Mouse (Mus musculus): ENCODE results near the gene Zc3h7b. TPM values are rescaled to one million over a fixed set of nuclear protein-coding genes. Genes with fewer than 3 reads are reported as not detected.
"Not testable (repeated sequence)": the region's sequence is repeated elsewhere in the genome, so short reads cannot be mapped to it uniquely, and the experiment has no call there.

Gene Zc3h7b
- total RNA-seq, 2 experiments from 2014 or later: 30.8 to 37.9 TPM

DNA sequence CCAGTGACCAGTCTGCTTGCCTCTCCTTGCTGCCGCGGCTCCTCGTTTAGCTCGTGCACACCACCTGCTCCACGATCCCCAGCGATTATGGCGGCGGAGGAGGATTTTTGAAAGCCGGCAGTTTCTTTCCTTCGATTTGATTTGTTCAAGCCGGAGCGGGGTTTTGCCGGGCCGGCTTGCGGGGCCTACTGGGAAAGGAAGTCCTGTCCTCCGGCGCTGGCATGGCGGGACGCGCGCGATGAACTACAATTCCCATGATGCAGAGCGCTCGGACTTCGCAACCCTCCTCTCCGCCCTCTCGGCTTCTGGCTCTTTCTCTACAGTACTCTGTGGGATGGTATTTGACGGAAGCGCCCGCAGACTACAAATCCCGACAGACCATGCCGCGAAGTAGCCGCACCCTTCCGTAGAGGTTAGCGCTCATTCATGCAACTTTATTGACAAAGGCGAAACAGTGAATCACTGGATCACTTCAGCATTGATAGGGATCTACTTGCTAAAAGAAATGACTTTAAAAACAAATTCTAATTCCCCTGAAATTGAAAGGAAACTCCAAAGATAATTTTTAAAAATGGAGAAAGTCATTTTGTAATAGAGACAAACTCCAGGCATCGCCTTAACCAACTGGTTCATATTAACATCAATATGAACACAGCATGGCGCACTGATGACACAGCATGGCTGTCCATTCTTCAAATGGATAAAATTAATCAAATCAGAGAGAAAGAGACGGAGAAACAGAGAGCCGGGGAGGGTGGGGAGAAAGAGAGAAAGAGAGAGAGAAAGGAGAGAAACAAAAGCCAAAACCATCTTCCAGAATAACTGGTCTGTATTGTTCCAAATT lies 14.8 kb upstream of the Zc3h7b start:
- DNase-seq: peak; percentile 98
- intact Hi-C loops (cut with DNase I; ENCODE audit: low total_unique reads): no loop called here

DNA sequence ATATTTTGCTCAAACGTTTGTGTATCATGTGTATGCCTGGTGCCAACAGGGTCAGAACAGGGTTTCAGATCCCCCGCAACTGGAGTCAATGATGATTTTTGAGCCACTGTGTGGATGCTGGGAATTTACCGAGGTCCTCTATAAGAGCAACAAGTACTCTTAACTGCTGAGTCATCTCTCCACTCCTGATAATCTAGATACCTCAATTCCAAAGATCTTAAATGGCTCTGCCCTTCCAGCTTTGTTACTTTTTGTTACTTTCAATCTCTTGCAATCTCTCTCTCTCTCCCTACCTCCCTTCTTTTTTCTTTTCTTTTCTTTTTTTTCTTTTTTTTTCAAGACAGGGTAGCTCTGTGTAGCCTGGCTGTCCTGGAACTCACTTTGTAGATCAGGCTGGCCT lies 9.8 kb upstream of the Zc3h7b start:
- no peak for DNase-seq
- intact Hi-C loops (cut with DNase I; ENCODE audit: low total_unique reads): no loop called here

DNA sequence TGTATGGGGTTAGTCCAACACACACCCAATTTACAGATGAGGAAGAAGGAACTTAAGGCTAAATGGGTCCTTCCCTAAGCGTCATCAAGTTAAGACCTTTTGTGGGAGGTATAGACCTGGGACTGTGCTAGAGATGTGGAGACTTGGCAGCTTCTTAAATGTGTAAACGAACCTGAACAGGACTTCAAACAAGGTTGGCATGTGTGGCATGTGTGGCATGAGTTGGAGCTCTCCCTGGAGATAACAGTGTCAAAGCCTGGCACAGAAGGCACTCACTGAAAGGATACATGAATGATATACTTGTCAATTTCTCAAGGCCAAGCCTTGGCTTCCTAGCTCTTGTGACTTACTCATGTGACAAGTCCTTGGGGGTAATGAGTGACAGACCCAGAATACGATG lies 5.6 kb upstream of the Zc3h7b start:
- intact Hi-C loops (cut with DNase I; ENCODE audit: low total_unique reads): no loop called here
- no peak for DNase-seq

DNA sequence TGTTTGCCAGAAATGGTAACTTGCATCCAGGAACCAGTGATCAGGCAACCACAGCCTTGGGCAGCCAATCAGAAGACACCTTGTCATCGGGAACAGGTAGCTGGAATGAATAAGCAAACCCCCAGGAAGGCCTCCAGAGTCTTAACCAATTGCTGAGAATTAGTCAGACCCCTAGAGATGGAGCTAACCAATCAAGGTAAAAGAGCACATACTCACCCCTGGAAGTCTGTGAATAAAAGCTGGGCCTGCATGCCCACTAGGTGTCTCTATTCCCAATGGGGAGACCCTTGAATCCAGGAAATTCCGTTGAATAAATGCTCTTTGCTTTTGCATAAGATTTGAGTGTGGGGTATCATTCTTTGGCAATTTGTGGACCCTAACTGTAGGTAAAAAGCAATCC lies 4.9 kb upstream of the Zc3h7b start:
- no peak for DNase-seq
- intact Hi-C loops (cut with DNase I; ENCODE audit: low total_unique reads): no loop called here

DNA sequence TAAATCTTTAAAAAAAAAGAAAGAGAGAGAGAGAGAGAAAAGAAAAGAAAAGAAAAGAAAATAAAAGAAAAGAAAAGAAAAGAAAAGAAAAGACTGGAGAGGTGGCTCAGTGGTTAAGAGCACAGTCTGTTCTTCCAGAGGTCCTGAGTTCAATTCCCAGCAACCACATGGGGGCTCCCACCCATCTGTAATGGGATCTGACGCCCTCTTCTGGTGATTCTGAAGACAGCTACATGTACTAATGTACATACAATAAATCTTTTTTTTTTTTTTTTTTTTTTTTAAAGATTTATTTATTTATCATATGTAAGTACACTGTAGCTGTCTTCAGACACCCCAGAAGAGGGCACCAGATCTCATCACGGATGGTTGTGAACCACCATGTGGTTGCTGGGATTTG lies 2.5 kb upstream of the Zc3h7b start:
- intact Hi-C loops (cut with DNase I; ENCODE audit: low total_unique reads); DNase-seq: not testable (repeated sequence)

DNA sequence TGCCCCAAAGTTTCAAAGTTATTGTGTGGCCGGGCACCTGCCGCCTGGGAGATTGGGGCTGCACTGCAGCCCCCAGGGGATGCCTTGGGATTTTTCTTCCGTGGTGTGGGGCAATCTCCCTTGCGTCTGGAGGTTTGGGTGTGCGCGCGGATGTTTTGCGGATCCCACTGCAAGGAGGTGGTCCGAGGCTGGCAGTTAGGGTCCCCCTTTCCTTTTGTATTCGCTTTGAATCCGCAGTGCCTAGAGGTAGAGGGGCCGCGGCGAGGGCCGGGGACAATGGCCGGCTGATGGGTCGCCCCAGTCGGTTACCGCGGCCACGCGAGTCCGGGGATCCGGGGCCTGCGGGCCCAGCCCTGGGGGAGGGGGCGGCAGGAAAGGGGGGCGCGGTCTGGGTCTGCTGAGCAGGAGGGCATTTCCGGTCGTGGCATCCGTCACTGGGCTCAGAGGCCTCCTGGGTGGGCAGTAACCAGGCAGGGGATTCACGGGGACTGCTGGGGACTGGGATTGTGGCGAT lies 801 bp downstream of the Zc3h7b start:
- peak; percentile 61 for DNase-seq

DNA sequence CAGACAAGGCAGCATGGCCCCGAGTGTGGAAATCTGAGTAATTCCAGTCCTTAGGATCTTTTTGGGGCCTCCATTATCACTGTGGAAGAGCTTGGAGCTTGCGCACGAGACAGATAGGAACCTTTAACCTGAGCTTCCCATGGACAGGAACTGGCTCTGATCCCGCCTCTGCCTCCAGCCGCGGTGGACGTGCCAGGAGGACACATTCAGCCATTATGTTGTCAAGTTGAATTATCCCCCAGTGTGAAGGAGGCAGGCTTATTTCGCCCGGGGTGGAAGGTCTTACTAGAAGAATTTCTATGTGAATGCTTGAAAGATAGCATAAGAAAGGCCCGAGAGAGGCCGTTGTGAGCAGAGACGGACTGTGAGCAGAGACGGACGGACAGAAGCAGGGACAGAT lies 4.9 kb downstream of the Zc3h7b start:
- intact Hi-C loops (cut with DNase I; ENCODE audit: low total_unique reads): no loop called here
- no peak for DNase-seq

More for the DNA sequence above, 801 bp downstream of the Zc3h7b start:
- intact Hi-C loops (cut with DNase I; ENCODE audit: low total_unique reads): no loop called here

DNA sequence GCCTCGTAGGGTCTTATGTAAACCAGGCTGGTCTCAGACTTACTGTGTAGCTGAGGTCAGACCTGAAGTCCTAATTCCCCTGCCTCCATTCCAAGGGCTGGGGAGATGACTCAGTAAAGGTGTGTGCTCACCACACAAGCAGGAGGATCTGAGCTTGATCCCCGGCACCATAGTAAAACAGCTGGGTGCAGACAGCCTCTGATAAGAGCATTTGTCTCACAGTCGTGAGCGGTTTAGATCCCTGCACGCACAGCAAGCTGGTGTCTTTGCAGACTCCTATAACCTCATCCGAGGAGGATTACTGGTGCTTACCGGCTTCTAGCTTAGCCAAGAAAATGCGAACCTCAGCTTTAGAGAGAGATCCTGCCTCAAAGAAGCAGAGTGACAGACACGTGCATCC lies 8.8 kb downstream of the Zc3h7b start:
- intact Hi-C loops (cut with DNase I; ENCODE audit: low total_unique reads): no loop called here
- no peak for DNase-seq

DNA sequence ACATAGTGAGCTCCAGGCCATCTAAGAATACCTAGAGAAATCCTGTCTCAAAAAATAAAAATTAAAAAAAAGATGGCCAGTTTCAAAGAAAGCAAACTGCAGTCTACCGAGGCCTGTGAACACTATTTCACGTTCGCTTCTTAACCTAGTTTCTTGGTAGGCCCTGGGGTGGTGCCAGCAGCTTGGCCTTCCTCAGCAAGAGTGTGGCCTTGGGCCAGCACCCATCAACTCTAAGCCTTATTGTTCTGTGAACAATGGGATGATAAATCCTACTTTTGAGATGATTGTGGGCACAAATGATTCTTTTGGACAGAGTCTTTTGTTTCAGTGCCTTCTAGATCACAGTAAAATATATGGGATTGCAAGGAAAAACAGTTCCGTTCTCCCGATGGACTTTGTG lies 13.8 kb downstream of the Zc3h7b start:
- DNase-seq: no peak
- intact Hi-C loops (cut with DNase I; ENCODE audit: low total_unique reads): no loop called here

DNA sequence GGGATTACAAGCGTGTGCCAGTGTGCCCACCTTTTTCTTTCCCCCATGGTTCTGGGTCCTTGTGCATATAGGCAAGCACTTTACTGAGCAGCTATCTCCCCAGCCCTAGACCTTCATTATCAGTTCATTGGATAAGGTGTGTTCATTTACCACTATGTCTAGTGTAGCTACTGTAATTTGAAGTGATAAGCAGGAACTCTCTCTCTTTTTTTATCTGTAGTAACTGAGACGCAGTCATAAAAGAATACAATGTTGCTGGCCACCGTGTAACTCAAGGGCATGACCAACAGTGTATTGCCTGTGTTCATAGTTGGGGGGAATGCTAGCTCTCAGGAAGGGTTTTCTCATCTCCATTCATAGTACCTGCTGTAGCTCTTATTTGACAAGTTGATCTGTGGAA lies 14.7 kb downstream of the Zc3h7b start:
- no peak for DNase-seq
- intact Hi-C loops (cut with DNase I; ENCODE audit: low total_unique reads): no loop called here

DNA sequence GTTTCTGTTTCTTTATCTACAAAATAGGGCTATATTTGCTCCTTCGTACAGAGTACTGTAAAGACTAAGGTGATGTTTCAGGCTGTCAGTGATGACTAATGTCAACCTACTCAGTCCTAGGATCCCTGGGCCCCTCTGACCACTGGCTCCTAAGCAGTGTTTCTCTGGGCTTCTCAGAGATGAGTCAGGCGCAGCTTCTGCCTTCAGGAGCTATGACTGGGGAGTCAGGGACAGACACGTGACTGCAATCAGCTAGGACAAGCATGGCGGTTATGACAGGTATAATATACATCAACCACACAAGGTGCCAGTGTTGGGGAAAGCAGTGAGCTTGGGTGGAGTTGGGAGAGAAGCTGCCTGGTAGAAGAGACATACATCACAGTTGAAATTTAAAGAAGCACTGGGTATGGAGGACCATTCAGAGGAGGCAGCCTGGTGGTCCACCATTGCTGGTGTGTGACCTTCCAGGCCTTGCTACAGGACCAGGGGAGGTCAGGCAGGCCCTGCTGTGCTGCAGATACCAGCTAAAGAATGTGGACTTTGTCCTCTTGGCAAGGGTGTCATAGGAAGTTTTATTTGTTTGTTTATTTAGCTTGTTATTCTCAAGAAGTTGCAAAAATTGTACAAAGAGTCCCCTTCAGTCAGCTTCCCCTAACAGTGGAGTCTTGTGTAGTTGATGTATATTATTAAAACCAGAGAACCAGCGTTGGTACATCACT lies 15.7 kb downstream of the Zc3h7b start:
- no peak for DNase-seq
- intact Hi-C loops (cut with DNase I; ENCODE audit: low total_unique reads): no loop called here

DNA sequence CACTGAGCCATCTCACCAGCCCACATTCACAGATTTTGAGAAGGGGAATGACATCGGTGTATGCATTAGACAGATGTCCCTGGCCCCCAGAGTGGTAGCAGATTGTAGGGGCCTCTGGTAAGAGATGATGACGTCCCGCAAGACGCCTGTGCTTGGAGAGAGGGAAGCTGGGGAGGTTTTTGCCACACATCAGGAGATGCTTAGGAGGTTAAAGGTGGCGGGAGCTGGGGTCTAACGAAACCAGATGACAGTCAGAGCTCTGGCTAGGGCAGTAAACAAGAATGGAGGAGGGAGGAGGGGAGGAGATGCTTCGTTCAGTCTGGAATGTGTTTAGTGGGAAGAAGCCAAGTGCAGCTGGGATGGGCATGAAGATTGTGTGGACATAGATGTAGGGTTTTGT lies 16.5 kb downstream of the Zc3h7b start:
- intact Hi-C loops (cut with DNase I; ENCODE audit: low total_unique reads): no loop called here
- no peak for DNase-seq

DNA sequence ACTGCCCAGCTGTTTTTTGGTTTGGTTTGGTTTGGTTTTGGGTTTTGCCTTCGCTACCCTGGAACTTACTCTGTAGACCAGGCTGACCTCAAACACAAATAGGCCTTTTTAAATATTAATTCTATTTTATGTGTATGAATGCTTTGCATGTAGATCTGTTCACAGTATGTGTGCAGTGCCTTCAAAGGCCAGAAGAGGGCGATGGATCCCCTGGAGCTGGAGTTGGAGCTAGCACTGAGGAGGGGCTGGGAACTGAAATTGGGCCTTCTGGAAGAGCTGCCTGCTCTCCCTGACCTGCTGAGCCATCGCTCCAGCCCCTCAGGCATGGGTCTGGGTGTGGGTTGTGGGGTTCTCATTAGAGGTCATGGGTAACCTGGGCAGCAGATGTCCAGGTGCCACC lies 17.1 kb downstream of the Zc3h7b start:
- intact Hi-C loops (cut with DNase I; ENCODE audit: low total_unique reads): no loop called here
- no peak for DNase-seq

DNA sequence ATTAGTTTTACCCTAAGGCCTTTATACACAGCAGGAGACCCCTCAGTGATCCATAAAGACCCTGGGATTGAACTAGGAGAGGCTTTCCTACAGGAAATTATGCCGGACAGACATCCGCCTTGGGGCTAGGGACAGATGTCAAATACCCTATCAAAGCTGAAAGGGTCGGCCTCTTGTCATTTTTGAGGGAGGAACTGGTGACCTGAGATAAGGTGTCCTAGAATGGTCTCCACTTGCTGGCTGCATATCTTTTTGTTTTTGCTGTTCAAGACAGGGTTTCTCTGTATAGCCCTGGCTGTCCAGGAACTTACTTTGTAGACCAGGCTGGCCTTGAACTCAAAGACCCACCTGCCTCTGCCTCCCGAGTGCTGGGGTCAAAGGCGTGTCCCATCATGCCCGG lies 19.7 kb downstream of the Zc3h7b start:
- no peak for DNase-seq
- intact Hi-C loops (cut with DNase I; ENCODE audit: low total_unique reads): no loop called here

DNA sequence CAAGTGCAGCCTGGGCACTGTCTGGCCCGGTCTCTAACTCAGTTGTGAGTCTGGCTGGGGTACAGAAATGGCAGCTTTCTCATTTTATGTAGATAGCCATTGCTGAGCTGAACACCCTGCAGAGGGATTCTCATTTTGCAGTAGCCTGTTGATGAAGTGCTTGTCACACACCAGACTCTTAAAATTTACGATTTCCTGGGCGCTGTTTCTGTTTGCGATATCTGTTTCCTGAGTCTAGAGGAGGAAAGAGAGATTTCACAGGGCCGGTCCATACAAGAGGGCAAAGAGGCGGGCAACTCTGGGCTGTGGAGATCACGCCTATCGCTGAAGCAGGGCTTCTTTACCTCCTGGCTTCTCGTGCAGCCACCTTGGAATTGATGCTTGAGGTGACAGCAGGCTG lies 20.8 kb downstream of the Zc3h7b start:
- intact Hi-C loops (cut with DNase I; ENCODE audit: low total_unique reads): no loop called here
- DNase-seq: no peak

DNA sequence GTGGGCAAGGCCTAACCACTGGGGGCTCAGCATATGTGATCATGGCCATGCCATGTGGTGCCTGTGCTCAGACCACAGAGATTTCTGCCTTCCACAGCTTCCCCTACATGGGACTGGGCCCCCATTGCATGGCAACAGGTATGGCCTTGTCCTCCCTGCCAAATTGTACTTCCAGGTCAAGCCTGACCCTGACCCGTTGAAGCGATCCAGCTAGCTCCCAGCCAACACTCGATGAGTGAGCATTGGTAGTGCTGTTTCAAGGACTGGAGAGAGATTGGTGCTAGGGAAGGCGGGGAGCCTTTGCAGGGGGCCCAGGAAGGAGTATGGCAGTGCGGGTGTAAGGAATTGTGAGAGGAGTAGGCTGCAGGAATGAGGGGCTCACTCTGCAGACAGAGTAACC lies 21.6 kb downstream of the Zc3h7b start:
- DNase-seq: no peak
- intact Hi-C loops (cut with DNase I; ENCODE audit: low total_unique reads): no loop called here

DNA sequence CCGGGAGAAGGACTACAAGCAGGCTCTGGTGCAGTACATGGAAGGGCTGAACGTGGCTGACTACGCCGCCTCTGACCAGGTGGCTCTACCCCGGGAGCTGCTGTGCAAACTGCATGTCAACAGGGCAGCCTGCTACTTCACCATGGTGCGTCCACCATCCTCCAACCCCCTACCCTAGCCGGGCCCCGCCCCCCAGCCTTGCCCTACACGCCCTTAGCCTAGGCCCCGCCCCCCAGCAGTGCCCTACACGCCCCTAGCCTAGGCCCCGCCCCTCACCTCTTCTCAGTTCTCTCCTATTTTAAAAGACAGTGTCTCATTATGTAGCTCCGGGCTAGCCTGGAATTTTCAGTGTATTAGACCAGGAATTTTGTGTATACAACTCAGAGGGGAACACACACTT lies 24.2 kb downstream of the Zc3h7b start:
- intact Hi-C loops (cut with DNase I; ENCODE audit: low total_unique reads): no loop called here
- no peak for DNase-seq

DNA sequence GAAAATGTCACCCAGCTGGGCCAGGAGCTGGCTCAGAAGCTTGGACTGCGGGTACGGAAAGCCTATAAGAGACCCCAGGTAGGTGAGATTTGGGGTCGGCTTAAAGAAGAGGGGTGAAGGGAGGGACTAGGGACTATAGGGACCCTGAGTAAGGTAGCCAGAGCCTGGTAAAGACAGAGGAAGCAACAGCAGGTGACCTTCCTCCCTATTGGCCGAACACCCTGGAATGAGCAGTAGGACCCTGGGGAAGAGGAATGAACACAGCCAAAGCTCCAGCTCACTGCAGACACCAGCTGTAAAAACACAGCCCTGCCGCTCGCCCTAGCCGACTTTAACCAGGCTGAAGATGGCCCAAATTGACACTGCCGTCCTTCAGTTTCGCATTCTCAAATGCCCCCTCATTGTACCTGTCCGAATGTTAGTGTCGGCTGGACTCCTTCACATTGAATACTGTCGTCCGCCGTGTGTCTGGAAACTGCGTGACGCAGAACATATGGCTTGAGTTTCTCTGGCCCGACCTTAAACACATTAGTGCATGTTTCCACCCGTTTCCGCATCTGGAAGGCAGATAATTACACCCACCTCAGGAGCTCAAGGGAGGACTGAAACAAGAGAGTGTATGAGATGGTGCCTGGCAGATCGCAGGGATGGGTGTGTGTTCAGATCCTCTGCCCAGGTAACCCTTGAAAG lies 27.7 kb downstream of the Zc3h7b start:
- intact Hi-C loops (cut with DNase I; ENCODE audit: low total_unique reads): no loop called here

DNA sequence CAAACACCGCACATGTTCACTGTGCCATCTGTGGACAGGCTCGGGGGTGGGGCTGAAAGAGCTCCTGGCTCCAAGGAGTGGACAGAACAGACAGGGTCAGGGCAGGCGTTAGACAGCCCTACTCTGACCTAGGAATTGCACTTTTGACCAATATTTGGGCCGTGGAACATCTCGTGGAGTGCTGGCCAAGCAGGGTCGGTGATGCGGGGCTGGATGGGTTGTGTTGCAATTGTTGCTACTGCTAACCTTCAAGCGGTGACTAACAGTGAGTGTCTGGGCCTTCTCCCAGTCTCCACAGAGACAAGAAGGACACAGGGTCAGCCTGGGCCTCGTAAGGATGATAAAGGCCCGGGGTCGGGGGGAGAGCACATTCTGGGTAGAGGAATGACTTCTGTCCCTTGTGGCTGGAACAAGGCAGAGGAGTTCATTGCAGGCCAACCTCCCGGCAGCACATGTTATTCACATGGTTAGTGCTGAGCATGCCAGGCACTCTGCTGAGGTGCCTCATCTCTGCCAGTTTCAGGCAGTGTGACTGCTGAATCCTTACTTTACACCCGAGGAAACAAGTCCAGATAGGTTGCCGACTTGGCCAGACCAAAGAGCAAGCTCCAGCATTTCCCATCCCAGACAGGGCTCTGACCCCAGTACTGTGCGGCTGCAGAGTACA lies 29.8 kb downstream of the Zc3h7b start:
- DNase-seq: peak; percentile 32
- intact Hi-C loops (cut with DNase I; ENCODE audit: low total_unique reads): no loop called here

More for the DNA sequence above, 27.7 kb downstream of the Zc3h7b start:
- DNase-seq: no peak
